Mouse (Mus musculus) activated CD4-positive, CD25-positive, alpha-beta regulatory T cell (primary cell): ENCODE data around the gene Olfr1373. TPM values are rescaled to one million over a fixed set of nuclear protein-coding genes. Genes with fewer than 3 reads are reported as not detected.

Experiments
- polyA plus RNA-seq, 2 experiments: library from polyadenylated mRNA; unstranded; fragments of 100-300 nt; shearing (Covaris generic); gene quantifications; one replicate each; pipeline ENCODE4 v1.2.1; 2017

The Olfr1373 gene
- polyA plus RNA-seq, result not detected

DNA sequence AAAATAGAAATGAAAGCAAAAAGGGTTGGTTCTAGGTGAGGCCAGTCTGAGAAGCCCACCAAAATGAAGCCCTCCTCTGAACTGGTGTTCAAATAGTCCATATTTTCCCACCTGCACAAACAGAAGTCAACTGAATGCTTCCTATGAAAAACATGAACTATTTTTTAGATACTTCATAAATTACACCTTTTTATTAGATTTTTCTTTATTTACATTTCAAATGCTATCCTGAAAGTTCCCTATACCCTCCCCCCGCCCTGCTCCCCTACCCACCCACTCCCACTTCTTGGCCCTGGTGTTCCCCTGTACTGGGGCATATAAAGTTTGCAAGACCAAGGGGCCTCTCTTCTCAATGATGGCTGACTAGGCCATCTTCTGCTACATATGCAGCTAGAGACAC, at the start of gene Olfr1373:
Gene Olfr1373 (minus strand): TSS at position 101 of the 400 bp plus-strand sequence.

DNA sequence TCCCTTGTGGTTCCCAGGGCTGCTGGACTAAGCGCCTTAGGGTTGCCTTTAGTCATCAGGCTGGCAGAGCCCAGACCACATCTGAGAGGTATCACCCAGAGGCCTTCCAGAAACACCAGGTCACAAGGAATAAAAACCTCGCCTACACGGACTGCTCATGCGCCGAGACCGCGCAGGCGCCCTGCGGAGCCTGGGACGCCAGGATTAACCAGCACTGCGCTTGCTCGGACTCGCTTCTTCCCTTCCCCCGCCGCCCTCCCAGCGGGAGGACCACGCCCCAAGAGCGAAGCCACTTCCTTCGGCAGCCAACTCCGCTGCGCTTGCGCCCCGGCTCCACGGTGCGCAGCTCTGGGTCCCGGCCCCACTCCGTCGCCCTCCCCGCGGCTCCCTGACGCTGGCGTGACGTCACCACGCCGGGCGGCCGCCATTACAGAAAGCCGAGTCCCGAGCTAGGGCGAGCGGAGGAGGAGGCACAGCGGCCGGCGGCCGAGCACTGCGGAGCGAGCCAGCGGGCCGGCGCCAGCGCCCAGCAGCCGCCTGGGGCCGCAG, 46.9 kb downstream of the Olfr1373 start, which contains the start of gene Ppp2ca:
Gene Ppp2ca (plus strand): TSS at position 284 of the 549 bp plus-strand sequence.

Other genes with a start within 250 kb of the Olfr1373 start
- gene Cdkn2aipnl, start 177.9 kb downstream of the Olfr1373 start, polyA plus RNA-seq, result 100 to 1,000 TPM; 125 to 137 TPM
- 100 to 1,000 TPM; 278 to 341 TPM for gene Ube2b, start 144.8 kb downstream of the Olfr1373 start, polyA plus RNA-seq
- gene Cdkl3, start 141.3 kb downstream of the Olfr1373 start, polyA plus RNA-seq, result 1 to 10 TPM; 5.6 to 6.0 TPM
- gene Ppp2ca, start 46.8 kb downstream of the Olfr1373 start, polyA plus RNA-seq, result 100 to 1,000 TPM; 112 to 117 TPM
- not detected for gene Olfr1371, start 68.5 kb upstream of the Olfr1373 start, polyA plus RNA-seq
- 100 to 1,000 TPM; 274 to 368 TPM for gene Skp1a, start 86.5 kb upstream of the Olfr1373 start, polyA plus RNA-seq
- 100 to 1,000 TPM; 305 to 880 TPM for gene Tcf7, start 137.5 kb upstream of the Olfr1373 start, polyA plus RNA-seq
- gene Vdac1, start 215.3 kb upstream of the Olfr1373 start, polyA plus RNA-seq, result 10 to 100 TPM; 82.2 to 93.3 TPM